Mouse (Mus musculus) cortical plate, adult 2 months (tissue): ENCODE measurements around the gene Cd82.

ENCODE experiments used
- CTCF ChIP-seq: fragments of 200-500 bp; IDR thresholded peaks from 2 replicates; pipeline ENCODE4 v1.5.1; 2011; ENCODE audit warnings: mild to moderate bottlenecking, control low read depth, low read length; ENCODE audit not compliant: insufficient read depth; ENCODE audit errors: extremely low read depth
- POLR2A ChIP-seq: fragments of 200-500 bp; IDR thresholded peaks from 2 replicates; pipeline ENCODE4 v1.6.1; 2011; ENCODE audit warnings: mild to moderate bottlenecking, low read length, control low read depth; ENCODE audit not compliant: insufficient read depth; ENCODE audit errors: extremely low read depth

GRCm38 (mm10) chr2:93403267-93403666 is 59.7 kb downstream of the Cd82 start:
- TF ChIP-seq CTCF = no peak
- no peak for TF ChIP-seq POLR2A
